Mouse (Mus musculus) CH12.LX (cell line): ENCODE results near the gene Treh. TPM values are rescaled to one million over a fixed set of nuclear protein-coding genes. Genes with fewer than 3 reads are reported as not detected.

Experiments
- DNase-seq: peaks from one replicate; pipeline ENCODE4 v3.0.0-alpha.2; 2013; ENCODE audit errors: extremely low read depth
- H3K27ac ChIP-seq: 2 replicates; pipeline ENCODE4 v1.5.1; 2012; ENCODE audit warnings: low read depth, mild to moderate bottlenecking, control low read depth, moderate library complexity; ENCODE audit not compliant: insufficient read depth
- H3K27me3 ChIP-seq: replicated peaks from 2 replicates; pipeline ENCODE3; 2012; ENCODE audit warnings: inconsistent platforms
- H3K36me3 ChIP-seq, 2 experiments: replicated peaks in 1 of 2; 2 replicates each; pipeline versions ENCODE3 to v1.6.1; 2012; ENCODE audit warnings: inconsistent platforms in 1 of 2, low read length in 1 of 2, mild to moderate bottlenecking in 1 of 2, mixed read lengths in 1 of 2, moderate library complexity in 1 of 2; ENCODE audit not compliant: control insufficient read depth in 1 of 2, insufficient read depth in 1 of 2
- H3K4me1 ChIP-seq, 2 experiments: 2 replicates each; pipeline ENCODE4 v1.6.1; 2012; ENCODE audit warnings: inconsistent platforms in 1 of 2, moderate library complexity in 1 of 2; ENCODE audit not compliant: insufficient read depth in 2 of 2, control insufficient read depth in 1 of 2
- H3K4me2 ChIP-seq: 2 replicates; pipeline ENCODE4 v1.6.1; 2012; ENCODE audit warnings: low read depth, mild to moderate bottlenecking, control low read depth; ENCODE audit not compliant: poor library complexity, insufficient read depth, severe bottlenecking
- H3K4me3 ChIP-seq, 3 experiments: fragments of 150-350 bp in 1 of 3; sonication (generic) in 1 of 3; replicated peaks in 1 of 3; 2 replicates each; pipeline versions ENCODE3 to v1.5.1; 2011 to 2012; ENCODE audit warnings: low read depth in 2 of 3, low read length in 2 of 3, mild to moderate bottlenecking in 2 of 3, moderate library complexity in 2 of 3, control low read depth in 1 of 3, improper control_type of control experiment in 1 of 3, inconsistent platforms in 1 of 3, mixed read lengths in 1 of 3; ENCODE audit not compliant: poor library complexity in 1 of 3
- H3K79me2 ChIP-seq: replicated peaks from 2 replicates; pipeline ENCODE4 v1.6.1; 2012; ENCODE audit warnings: mild to moderate bottlenecking, moderate library complexity; ENCODE audit not compliant: control insufficient read depth, poor library complexity, insufficient read depth, severe bottlenecking; ENCODE audit errors: extremely low read depth
- H3K9ac ChIP-seq: 2 replicates; pipeline ENCODE4 v1.6.1; 2012; ENCODE audit warnings: low read depth, mild to moderate bottlenecking, control low read depth, moderate library complexity; ENCODE audit not compliant: insufficient read depth
- H3K9me3 ChIP-seq: replicated peaks from 2 replicates; pipeline ENCODE3; 2012; ENCODE audit warnings: low read length, inconsistent platforms, mixed read lengths
- CHD2 ChIP-seq: IDR thresholded peaks from 2 replicates; pipeline ENCODE4 v1.6.1; 2011; ENCODE audit warnings: low read length, improper control_type of control experiment
- CTCF ChIP-seq, 2 experiments: IDR thresholded peaks in 1 of 2; conservative IDR thresholded peaks in 1 of 2; 2 replicates each; pipeline ENCODE4 v1.5.1; 2011 to 2012; ENCODE audit warnings: low read depth in 2 of 2, low read length in 2 of 2, improper control_type of control experiment in 1 of 2, inconsistent platforms in 1 of 2, mild to moderate bottlenecking in 1 of 2, moderate library complexity in 1 of 2
- ETS1 ChIP-seq: conservative IDR thresholded peaks from 2 replicates; pipeline ENCODE4 v1.6.1; 2012; ENCODE audit warnings: low read depth, mild to moderate bottlenecking, inconsistent platforms, low read length, improper control_type of control experiment, moderate library complexity
- GABPA ChIP-seq: IDR thresholded peaks from 2 replicates; pipeline ENCODE4 v1.6.1; 2012; ENCODE audit warnings: low read depth, low read length, improper control_type of control experiment, inconsistent platforms; ENCODE audit not compliant: insufficient replicate concordance
- HCFC1 ChIP-seq: IDR thresholded peaks from 2 replicates; pipeline ENCODE4 v1.6.1; 2012; ENCODE audit warnings: low read depth, mild to moderate bottlenecking, inconsistent platforms, low read length, improper control_type of control experiment
- IRF4 ChIP-seq: IDR thresholded peaks from 2 replicates; pipeline ENCODE4 v1.6.1; 2014; ENCODE audit warnings: low read depth, mild to moderate bottlenecking, inconsistent platforms, low read length, improper control_type of control experiment
- JUN ChIP-seq: IDR thresholded peaks from 2 replicates; pipeline ENCODE4 v1.6.1; 2011; ENCODE audit warnings: low read depth, mild to moderate bottlenecking, low read length, improper control_type of control experiment, moderate library complexity; ENCODE audit not compliant: insufficient read depth
- MAFK ChIP-seq: IDR thresholded peaks from 2 replicates; pipeline ENCODE4 v1.6.1; 2011; ENCODE audit warnings: low read length, improper control_type of control experiment; ENCODE audit not compliant: insufficient replicate concordance
- MAX ChIP-seq: IDR thresholded peaks from 2 replicates; pipeline ENCODE4 v1.6.1; 2011; ENCODE audit warnings: low read length, improper control_type of control experiment
- MXI1 ChIP-seq: IDR thresholded peaks from 2 replicates; pipeline ENCODE4 v1.6.1; 2011; ENCODE audit warnings: mild to moderate bottlenecking, low read depth, low read length, improper control_type of control experiment
- NELFE ChIP-seq: IDR thresholded peaks from 2 replicates; pipeline ENCODE4 v1.6.1; 2011; ENCODE audit warnings: low read depth, low read length, improper control_type of control experiment
- NRF1 ChIP-seq: IDR thresholded peaks from 2 replicates; pipeline ENCODE4 v1.6.1; 2014; ENCODE audit warnings: low read depth, mild to moderate bottlenecking, inconsistent platforms, low read length, improper control_type of control experiment, moderate library complexity
- PAX5 ChIP-seq: IDR thresholded peaks from 2 replicates; pipeline ENCODE4 v1.6.1; 2012; ENCODE audit warnings: low read length, inconsistent platforms, mixed read lengths
- POLR2A ChIP-seq: IDR thresholded peaks from 2 replicates; pipeline ENCODE4 v1.6.1; 2011; ENCODE audit warnings: low read depth, mild to moderate bottlenecking, improper control_type of control experiment, low read length
- RCOR1 ChIP-seq: conservative IDR thresholded peaks from 2 replicates; pipeline ENCODE4 v1.6.1; 2012; ENCODE audit warnings: low read depth, mild to moderate bottlenecking, inconsistent platforms, low read length, improper control_type of control experiment
- SIN3A ChIP-seq: IDR thresholded peaks from 2 replicates; pipeline ENCODE4 v1.6.1; 2012; ENCODE audit warnings: low read length, improper control_type of control experiment, inconsistent platforms
- USF1 ChIP-seq: IDR thresholded peaks from 2 replicates; pipeline ENCODE4 v1.6.1; 2014; ENCODE audit warnings: low read depth, mild to moderate bottlenecking, inconsistent platforms, low read length, improper control_type of control experiment
- USF2 ChIP-seq: conservative IDR thresholded peaks from 2 replicates; pipeline ENCODE4 v1.6.1; 2011; ENCODE audit warnings: low read depth, low read length, improper control_type of control experiment
- ZC3H11A ChIP-seq: IDR thresholded peaks from 2 replicates; pipeline ENCODE4 v1.6.1; 2012; ENCODE audit warnings: low read depth, mild to moderate bottlenecking, inconsistent platforms, low read length, improper control_type of control experiment
- ZKSCAN1 ChIP-seq: IDR thresholded peaks from 2 replicates; pipeline ENCODE4 v1.6.1; 2012; ENCODE audit warnings: low read depth, inconsistent platforms, low read length, improper control_type of control experiment, borderline replicate concordance
- ZNF384 ChIP-seq: IDR thresholded peaks from 2 replicates; pipeline ENCODE4 v1.6.1; 2012; ENCODE audit warnings: low read depth, low read length, improper control_type of control experiment, inconsistent platforms
- dilution Hi-C: fragments of 300-500 bp; cut with MboI; formaldehyde crosslinking; loops from 2 replicates; pipeline ENCODE4 v1.14.3; 2020; ENCODE audit warnings: low sequenced_read_pairs; ENCODE audit not compliant: extremely low pct_unique_long_range_greater_than_20kb, extremely low pct_ligation_motif_present
- in situ Hi-C: fragments of 300-500 bp; cut with MboI; formaldehyde crosslinking; loops from 3 replicates; pipeline ENCODE4 v1.14.3; 2019; ENCODE audit warnings: low sequenced_read_pairs, low pct_ligation_motif_present, low pct_unique_long_range_greater_than_20kb, mixed read lengths
- polyA plus RNA-seq: library from polyadenylated mRNA; unstranded; fragments of >175 nt; gene quantifications from 2 replicates; pipeline ENCODE4 v1.2.1, GENCODE M21; 2012; ENCODE audit warnings: low read depth; ENCODE audit not compliant: insufficient read length
- total RNA-seq, 2 experiments: library from RNA; depleted of rRNA; stranded (reverse); fragments of 300-350 nt in 1 of 2; fragments of >200 nt in 1 of 2; gene quantifications; 2 replicates each; pipeline ENCODE4 v1.2.3; 2012 to 2014

The Treh gene
- total and polyA plus RNA-seq, 3 experiments, result not detected

DNA sequence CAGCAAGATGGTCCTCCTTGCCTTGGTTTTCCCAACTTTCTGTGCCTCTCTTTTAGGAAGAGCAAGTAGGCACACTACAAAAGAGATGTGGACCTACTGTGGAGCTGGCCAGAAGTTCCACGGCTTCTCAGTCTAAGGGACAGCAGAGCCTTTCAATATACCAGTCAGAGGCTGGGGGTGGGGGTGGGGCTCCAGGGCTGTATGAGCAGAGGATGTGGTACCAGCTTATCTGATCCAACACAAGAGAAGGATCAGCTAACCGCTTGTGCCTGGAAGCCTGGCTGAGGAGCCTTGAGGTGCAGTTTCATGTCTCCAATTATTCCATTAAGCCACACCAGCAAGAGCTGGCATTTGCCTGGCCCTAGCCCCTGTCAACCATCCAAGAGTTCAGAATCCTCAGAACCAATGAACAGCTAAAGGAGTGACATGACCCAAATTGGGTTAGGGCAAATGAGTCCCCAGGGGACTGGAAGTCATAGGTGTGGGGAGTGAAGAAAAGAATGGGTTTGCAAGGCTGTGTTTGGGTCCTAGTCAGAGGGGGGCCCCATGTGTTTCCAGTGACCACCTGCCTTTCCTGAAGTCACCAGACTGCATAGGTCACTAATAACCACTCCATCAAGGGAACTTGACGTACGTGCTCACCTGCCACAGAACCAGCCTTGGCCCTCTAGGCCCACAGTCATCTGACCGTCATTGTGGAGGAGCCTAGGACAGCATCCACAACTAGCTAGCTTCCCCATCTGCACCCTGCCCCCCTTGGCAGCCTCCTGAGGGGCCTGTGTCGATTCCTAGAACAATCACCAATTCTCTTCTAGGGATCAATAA is 44.2 kb downstream of the Treh start:
- DNase-seq, result no peak
- Histone ChIP-seq H3K4me1 (peaks cover 11 to 52% of the 10 kb centered on the region in 2 experiments), H3K4me2 (no peak overlapping the region), H3K27ac (no peak overlapping the region), H3K27me3 (no peaks in the 10 kb centered on the region), H3K9me3 (no peaks in the 10 kb centered on the region), H3K79me2 (no peaks in the 10 kb centered on the region), H3K9ac (no peak overlapping the region), H3K36me3 (peaks cover 4 to 60% of the 10 kb centered on the region in 2 experiments), H3K4me3 (no peak overlapping the region)
- in situ Hi-C loops, result no loop called here
- TF ChIP-seq ZKSCAN1 (no peak), JUN (no peak), ZNF384 (no peak), GABPA (no peak), CHD2 (no peak), NELFE (no peak), RCOR1 (no peak), MAFK (no peak), ZC3H11A (no peak), HCFC1 (no peak), MXI1 (no peak), POLR2A (no peak), IRF4 (no peak)
- dilution Hi-C loops, result no loop called here

DNA sequence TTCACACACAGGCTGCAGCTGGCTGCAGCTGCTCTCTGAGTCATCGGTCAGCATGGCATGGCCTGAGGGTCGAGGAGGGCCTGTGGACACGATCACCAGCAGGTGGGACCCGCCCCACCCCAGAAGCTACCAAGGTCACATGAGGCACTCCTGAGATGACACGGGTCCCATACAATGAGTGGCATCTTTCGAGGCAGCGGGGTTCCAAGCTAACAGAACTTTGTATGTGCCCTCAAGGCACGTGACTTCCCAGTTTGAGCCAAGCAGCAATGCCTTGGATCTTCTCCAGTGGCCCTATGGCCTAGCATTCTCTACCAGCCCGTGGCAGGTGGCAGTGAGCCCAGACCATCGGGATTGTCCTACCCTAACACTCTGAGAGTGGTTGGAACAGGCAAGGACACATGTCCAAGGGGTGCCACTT is 44.8 kb downstream of the Treh start:
- DNase-seq, result no peak
- Histone ChIP-seq H3K36me3 (peaks cover 4 to 54% of the 10 kb centered on the region in 2 experiments), H3K9me3 (no peaks in the 10 kb centered on the region), H3K4me3 (no peak overlapping the region), H3K79me2 (no peaks in the 10 kb centered on the region), H3K4me2 (no peak overlapping the region), H3K9ac (no peak overlapping the region), H3K27ac (no peak overlapping the region), H3K27me3 (no peaks in the 10 kb centered on the region), H3K4me1 (peaks cover 11 to 57% of the 10 kb centered on the region in 2 experiments)
- in situ Hi-C loops (no loop called here), dilution Hi-C loops (no loop called here)
- no peak for TF ChIP-seq NRF1
- no peak for TF ChIP-seq IRF4
- no peak for TF ChIP-seq RCOR1
- no peak for TF ChIP-seq CTCF (conservative IDR thresholded peaks at IDR 0.05 in 1 of 2, IDR thresholded peaks at IDR 0.05 in 1 of 2; ENCODE audit: low read depth in 2 of 2, low read length in 2 of 2)
- no peak for TF ChIP-seq MXI1
- TF ChIP-seq USF2, result no peak
- no peak for TF ChIP-seq PAX5
- TF ChIP-seq ETS1, result no peak
- TF ChIP-seq SIN3A, result no peak
- no peak for TF ChIP-seq MAX
- no peak for TF ChIP-seq ZKSCAN1
- no peak for TF ChIP-seq JUN
- TF ChIP-seq USF1, result no peak
